Mouse (Mus musculus): Measurements from ENCODE around the gene Rrp7a. TPM values are rescaled to one million over a fixed set of nuclear protein-coding genes. Genes with fewer than 3 reads are reported as not detected.

The Rrp7a gene
- polyA plus RNA-seq, 1 experiment: 70.9 TPM

GRCm38 (mm10) chr15:83075607-83076525 is 46.7 kb downstream of the Rrp7a start:
- H3K4me3 ChIP-seq (ENCODE audit: insufficient read depth, low read length): no peak overlapping the region
- no peaks in the 10 kb centered on the region; the same call in 1 of the 2 replicates for H3K4me1 ChIP-seq (ENCODE audit: control insufficient read depth, insufficient read depth, low read length)
- TF ChIP-seq POLR2A (IDR thresholded peaks at IDR 0.05; ENCODE audit: low read depth, low read length) (no peak), CTCF (IDR thresholded peaks at IDR 0.05; ENCODE audit: borderline replicate concordance, insufficient read depth, low read length) (no peak)

DNA sequence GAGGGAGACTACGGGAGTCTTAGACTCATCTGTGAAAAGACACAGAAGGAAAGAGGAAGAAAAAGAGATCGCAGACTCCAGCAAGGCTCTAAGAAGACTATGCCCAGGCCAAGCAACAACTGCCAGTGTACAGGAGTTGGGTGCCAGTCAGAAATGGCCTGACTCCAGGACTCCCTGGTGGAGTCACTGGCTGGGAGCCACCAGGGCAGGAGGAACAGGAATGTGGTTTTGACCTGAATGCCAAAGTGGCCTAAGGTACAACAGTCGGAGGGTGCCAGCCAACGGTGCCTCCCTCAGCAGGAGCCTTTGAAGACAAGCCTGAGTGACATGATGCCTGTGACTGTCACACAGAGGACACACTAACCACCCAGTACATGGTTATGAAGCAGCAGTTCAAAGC is 48.4 kb downstream of the Rrp7a start:
- H3K4me1 ChIP-seq (ENCODE audit: control insufficient read depth, insufficient read depth, low read length): peaks cover 4% of the 10 kb centered on the region; the same call in 1 of the 2 replicates
- no peak overlapping the region for H3K27ac ChIP-seq (ENCODE audit: insufficient read depth, low read length)
- no peak overlapping the region for H3K4me3 ChIP-seq (ENCODE audit: insufficient read depth, low read length)
- TF ChIP-seq CTCF (IDR thresholded peaks at IDR 0.05; ENCODE audit: borderline replicate concordance, insufficient read depth, low read length) (no peak), POLR2A (IDR thresholded peaks at IDR 0.05; ENCODE audit: low read depth, low read length) (no peak)

More at GRCm38 (mm10) chr15:83075607-83076525, 46.7 kb downstream of the Rrp7a start:
- no peak overlapping the region for H3K27ac ChIP-seq (ENCODE audit: insufficient read depth, low read length)

- TF ChIP-seq POLR2A (IDR thresholded peaks at IDR 0.05; ENCODE audit: low read depth, low read length) (no peak), CTCF (IDR thresholded peaks at IDR 0.05; ENCODE audit: borderline replicate concordance, insufficient read depth, low read length) (no peak)
- Histone ChIP-seq H3K4me1 (ENCODE audit: control insufficient read depth, insufficient read depth, low read length) (peaks cover 4% of the 10 kb centered on the region; the same call in 1 of the 2 replicates), H3K27ac (ENCODE audit: insufficient read depth, low read length) (no peak overlapping the region), H3K4me3 (ENCODE audit: insufficient read depth, low read length) (no peak overlapping the region)
Measured at GRCm38 (mm10) chr15:83071752-83072151, 50.8 kb downstream of the Rrp7a start.

DNA sequence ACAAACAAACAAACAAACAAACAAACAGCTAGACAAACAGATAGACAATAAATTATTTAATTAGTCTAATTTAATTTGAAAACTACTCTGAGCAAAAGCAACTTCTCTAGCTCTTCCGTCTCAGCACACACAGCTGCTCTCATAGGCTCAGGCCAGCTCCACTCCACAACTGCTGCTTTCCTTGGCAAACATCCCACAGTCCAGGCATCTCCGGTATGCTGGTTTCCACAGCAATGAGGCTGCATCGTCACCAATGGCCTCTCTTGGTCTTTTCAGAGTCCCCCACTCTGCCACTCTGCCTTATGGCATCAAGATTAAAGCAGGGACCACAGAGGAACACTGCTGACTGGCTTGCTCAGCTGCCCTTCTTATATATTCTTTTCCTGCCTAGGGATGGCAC is 51.7 kb downstream of the Rrp7a start:
- Histone ChIP-seq H3K4me3 (ENCODE audit: insufficient read depth, low read length) (no peak overlapping the region), H3K4me1 (ENCODE audit: control insufficient read depth, insufficient read depth, low read length) (peaks cover 4% of the 10 kb centered on the region; the same call in 1 of the 2 replicates), H3K27ac (ENCODE audit: insufficient read depth, low read length) (peak overlapping the region; percentile 10; the same call in 1 of the 2 replicates)
- TF ChIP-seq POLR2A (IDR thresholded peaks at IDR 0.05; ENCODE audit: low read depth, low read length) (no peak), CTCF (IDR thresholded peaks at IDR 0.05; ENCODE audit: borderline replicate concordance, insufficient read depth, low read length) (no peak)

- Histone ChIP-seq H3K4me3 (ENCODE audit: insufficient read depth, low read length) (no peak overlapping the region), H3K27ac (ENCODE audit: insufficient read depth, low read length) (no peak overlapping the region), H3K4me1 (ENCODE audit: control insufficient read depth, insufficient read depth, low read length) (peaks cover 4% of the 10 kb centered on the region; the same call in 1 of the 2 replicates)
- no peak for TF ChIP-seq CTCF (IDR thresholded peaks at IDR 0.05; ENCODE audit: borderline replicate concordance, insufficient read depth, low read length)
- TF ChIP-seq POLR2A (IDR thresholded peaks at IDR 0.05; ENCODE audit: low read depth, low read length): no peak
Measured at GRCm38 (mm10) chr15:83068270-83068669, 54.3 kb downstream of the Rrp7a start.

DNA sequence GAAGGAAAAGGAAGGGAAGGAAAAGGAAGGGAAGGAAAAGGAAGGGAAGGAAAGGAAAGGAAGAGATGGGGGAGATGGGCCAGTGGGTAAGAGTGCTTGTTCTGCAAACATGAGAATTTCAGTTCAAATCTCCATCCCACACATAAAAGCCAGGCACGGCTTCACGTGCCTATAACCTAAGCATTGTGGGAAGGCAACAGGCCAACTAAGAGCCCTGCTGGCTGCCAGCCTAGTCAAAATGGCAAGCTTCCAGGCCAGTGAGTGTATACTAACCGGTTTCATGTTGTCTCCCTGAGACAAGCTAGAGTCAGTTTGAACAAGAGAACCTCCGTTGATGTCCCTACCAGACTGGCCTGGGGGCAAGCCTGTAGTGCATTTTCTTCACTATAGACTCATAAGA is 57.1 kb downstream of the Rrp7a start:
- Histone ChIP-seq H3K27ac (ENCODE audit: insufficient read depth, low read length) (no peak overlapping the region), H3K4me1 (ENCODE audit: control insufficient read depth, insufficient read depth, low read length) (peaks cover 4% of the 10 kb centered on the region; the same call in 1 of the 2 replicates), H3K4me3 (ENCODE audit: insufficient read depth, low read length) (no peak overlapping the region)
- no peak for TF ChIP-seq POLR2A (IDR thresholded peaks at IDR 0.05; ENCODE audit: low read depth, low read length)
- TF ChIP-seq CTCF (IDR thresholded peaks at IDR 0.05; ENCODE audit: borderline replicate concordance, insufficient read depth, low read length): no peak

Other genes starting within 250 kb of the Rrp7a start
- gene Tcf20, start 134.9 kb downstream of the Rrp7a start, polyA plus RNA-seq (2011; ENCODE audit: insufficient read length, low read depth, missing spikeins): 53.6 and 56.9 TPM in 2 replicates
- 0.70 TPM in 1 of 2 replicates, not detected in the other for gene Nfam1, start 89.5 kb downstream of the Rrp7a start, polyA plus RNA-seq (2011; ENCODE audit: insufficient read length, low read depth, missing spikeins)
- 25.1 and 31.2 TPM in 2 replicates for gene Serhl, start 33.3 kb downstream of the Rrp7a start, polyA plus RNA-seq (2011; ENCODE audit: insufficient read length, low read depth, missing spikeins)
- 70.6 and 78.3 TPM in 2 replicates for gene Poldip3, start 26.6 kb upstream of the Rrp7a start, polyA plus RNA-seq (2011; ENCODE audit: insufficient read length, low read depth, missing spikeins)
- gene Cyb5r3, start 49.8 kb upstream of the Rrp7a start, polyA plus RNA-seq (2011; ENCODE audit: insufficient read length, low read depth, missing spikeins): 273 and 297 TPM in 2 replicates
- 10.5 and 14.0 TPM in 2 replicates for gene A4galt, start 129.0 kb upstream of the Rrp7a start, polyA plus RNA-seq (2011; ENCODE audit: insufficient read length, low read depth, missing spikeins)
- 51.9 and 55.2 TPM in 2 replicates for gene Arfgap3, start 227.4 kb upstream of the Rrp7a start, polyA plus RNA-seq (2011; ENCODE audit: insufficient read length, low read depth, missing spikeins)

Data from embryonic fibroblast, embryonic 13.5 days (primary cell).